Mouse (Mus musculus) midbrain, embryonic 12.5 days (tissue): ENCODE data around the gene Gm10643. TPM values are rescaled to one million over a fixed set of nuclear protein-coding genes. Genes with fewer than 3 reads are reported as not detected.
A peak's percentile ranks its signal among the peaks of the same experiment; 100 is the strongest.

Experiments
- ATAC-seq: fragments of 200-750 bp; cut with Nextera tagmentation; 2 replicates; pipeline ENCODE4 v1.8.0; 2017; ENCODE audit warnings: low read depth, moderate TSS enrichment, moderate library complexity; ENCODE audit not compliant: low FRiP score
- H3K27ac ChIP-seq: fragments of 300-500 bp; sonication (generic); replicated peaks from 2 replicates; pipeline ENCODE4 v1.5.1; 2016; ENCODE audit warnings: mild to moderate bottlenecking
- H3K27me3 ChIP-seq: fragments of 300-500 bp; sonication (generic); 2 replicates; pipeline ENCODE4 v1.6.1; 2016; ENCODE audit warnings: mild to moderate bottlenecking
- H3K36me3 ChIP-seq: fragments of 300-500 bp; sonication (generic); 2 replicates; pipeline ENCODE4 v1.6.1; 2016
- H3K4me1 ChIP-seq: fragments of 300-500 bp; sonication (generic); 2 replicates; pipeline ENCODE4 v1.6.1; 2016
- H3K4me2 ChIP-seq: fragments of 300-500 bp; sonication (generic); replicated peaks from 2 replicates; pipeline ENCODE4 v1.6.1; 2016; ENCODE audit warnings: mild to moderate bottlenecking, moderate library complexity
- H3K4me3 ChIP-seq: fragments of 300-500 bp; sonication (generic); 2 replicates; pipeline ENCODE4 v1.5.1; 2016; ENCODE audit warnings: mild to moderate bottlenecking
- H3K9ac ChIP-seq: fragments of 300-500 bp; sonication (generic); replicated peaks from 2 replicates; pipeline ENCODE4 v1.6.1; 2016; ENCODE audit warnings: mild to moderate bottlenecking, moderate library complexity
- H3K9me3 ChIP-seq: fragments of 300-500 bp; sonication (generic); 2 replicates; pipeline ENCODE4 v1.6.1; 2016; ENCODE audit warnings: mild to moderate bottlenecking
- WGBS: fragments of 180-500 bp; shearing (Covaris S2); methylation state at CpG from one replicate; pipeline ENCODE4 v1.1.7; 2016; 5-methylcytosine and 5-hydroxymethylcytosine counted together
- polyA plus RNA-seq: library from polyadenylated mRNA; unstranded; fragments of >200 nt; fragmentation: Nextera tagmentation; extraction: Ambion mirVana; gene quantifications from 2 replicates; pipeline ENCODE4 v1.2.1, GENCODE M21; 2016

Gm10643 gene
- polyA plus RNA-seq, 1 experiment from 2014 or later = 1.6 TPM

DNA sequence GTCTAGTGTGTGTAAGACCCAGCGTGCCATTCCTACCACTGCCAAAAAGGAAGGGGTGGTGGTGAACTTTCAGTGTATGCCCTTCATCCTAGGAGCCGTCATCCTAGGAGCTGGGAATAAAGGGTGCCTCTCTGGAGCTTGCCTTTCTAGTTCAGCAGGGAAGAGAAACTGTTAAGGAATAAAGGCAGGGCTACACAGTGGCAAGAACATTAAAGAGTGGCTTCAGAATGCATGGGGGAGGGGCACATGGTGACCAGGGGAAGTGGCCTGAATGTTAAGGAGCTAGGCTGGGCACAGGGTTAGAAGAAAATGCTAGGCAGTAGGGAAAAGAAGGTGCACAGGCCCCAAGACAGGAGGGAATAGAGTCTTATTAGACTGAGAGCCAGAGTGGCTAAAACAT lies 4.8 kb upstream of the Gm10643 start:
- H3K4me3 ChIP-seq = no peak overlapping the region
- H3K27ac ChIP-seq = no peak overlapping the region
- H3K36me3 ChIP-seq = no peaks in the 10 kb centered on the region
- H3K4me2 ChIP-seq = no peak overlapping the region
- H3K9ac ChIP-seq = no peak overlapping the region; the same call in 1 of the 2 replicates
- H3K27me3 ChIP-seq = no peaks in the 10 kb centered on the region
- 63% methylated on average over 2 of the region's 2 CpGs for WGBS
- H3K9me3 ChIP-seq = no peaks in the 10 kb centered on the region
- no peak for ATAC-seq
- H3K4me1 ChIP-seq = peaks cover 52% of the 10 kb centered on the region

GRCm38 (mm10) chr8:84069169-84069568 lies 4.2 kb upstream of the Gm10643 start:
- 42% methylated on average over 1 of the region's 1 CpGs for WGBS
- Histone ChIP-seq H3K27me3 (no peaks in the 10 kb centered on the region), H3K4me2 (no peak overlapping the region), H3K4me3 (no peak overlapping the region), H3K9me3 (no peaks in the 10 kb centered on the region), H3K9ac (0 out of 2 replicates have a peak overlapping the region, but pooled peaks have one; percentile 2), H3K27ac (no peak overlapping the region), H3K4me1 (peaks cover 52% of the 10 kb centered on the region), H3K36me3 (no peaks in the 10 kb centered on the region)
- no peak for ATAC-seq

GRCm38 (mm10) chr8:84068316-84069035 lies 3.5 kb upstream of the Gm10643 start:
- Histone ChIP-seq H3K27ac (no peak overlapping the region), H3K4me3 (no peak overlapping the region), H3K4me1 (peaks cover 47% of the 10 kb centered on the region), H3K9ac (peak overlapping the region; percentile 2; the same call in 1 of the 2 replicates), H3K4me2 (peak overlapping the region; percentile 51; the same call in 1 of the 2 replicates), H3K36me3 (no peaks in the 10 kb centered on the region), H3K9me3 (no peaks in the 10 kb centered on the region), H3K27me3 (no peaks in the 10 kb centered on the region)
- WGBS = 79% methylated on average over 12 of the region's 12 CpGs
- ATAC-seq = no peak

GRCm38 (mm10) chr8:84067911-84068310 lies 3.0 kb upstream of the Gm10643 start:
- no peak for ATAC-seq
- peak overlapping the region; percentile 51 for H3K4me2 ChIP-seq
- H3K27me3 ChIP-seq = no peaks in the 10 kb centered on the region
- no peak overlapping the region for H3K27ac ChIP-seq
- H3K4me3 ChIP-seq = peak overlapping the region; percentile 97
- H3K4me1 ChIP-seq = peaks cover 41% of the 10 kb centered on the region
- H3K9me3 ChIP-seq = no peaks in the 10 kb centered on the region
- no peak overlapping the region; the same call in 1 of the 2 replicates for H3K9ac ChIP-seq
- WGBS = 85% methylated on average over 7 of the region's 7 CpGs
- no peaks in the 10 kb centered on the region for H3K36me3 ChIP-seq

- Histone ChIP-seq H3K4me2 (peak overlapping the region; percentile 51), H3K4me1 (peaks cover 33% of the 10 kb centered on the region), H3K27me3 (no peaks in the 10 kb centered on the region), H3K27ac (peak overlapping the region; percentile 96), H3K9ac (peak overlapping the region; percentile 72), H3K36me3 (no peaks in the 10 kb centered on the region), H3K4me3 (peak overlapping the region; percentile 97), H3K9me3 (no peaks in the 10 kb centered on the region)
- peak; percentile 71 for ATAC-seq
- 1% methylated on average over 46 of the region's 58 CpGs for WGBS
These were observed 2.2 kb upstream of the Gm10643 start for GRCm38 (mm10) chr8:84067047-84067573.

DNA sequence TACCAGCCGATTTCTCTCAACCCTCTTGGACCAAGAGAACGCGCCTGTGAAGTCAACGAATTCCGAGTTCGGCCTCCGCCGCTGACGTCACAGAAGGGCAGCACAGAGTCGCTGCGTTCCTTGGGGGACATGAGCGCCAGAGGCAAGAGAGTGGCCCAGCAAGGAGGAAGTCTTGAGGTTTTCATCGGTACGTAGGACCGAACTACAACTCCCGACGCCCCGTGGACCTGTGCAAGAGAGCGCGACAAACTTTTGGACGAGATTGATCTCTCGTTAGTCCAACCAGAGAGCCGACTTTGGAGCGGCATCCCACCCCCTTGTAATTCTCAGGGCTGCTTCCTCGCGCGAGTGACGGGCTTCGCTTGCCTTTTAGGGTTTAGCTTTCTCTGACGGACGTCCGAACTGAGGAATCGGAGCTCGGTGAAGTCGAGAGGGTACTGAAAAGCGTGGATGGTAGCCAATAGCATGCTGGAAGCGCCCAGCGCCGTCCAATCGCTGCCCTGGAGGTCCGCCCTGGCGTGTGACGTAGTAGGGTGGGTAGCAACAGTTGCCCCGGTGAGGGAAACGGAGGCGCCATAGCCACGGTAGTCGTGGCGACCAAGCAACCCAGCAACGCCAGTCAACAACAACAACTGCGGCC lies 1.5 kb upstream of the Gm10643 start, which contains the start of gene Rfx1:
TSS of gene Rfx1 (plus strand) at position 544 of the 640 bp plus-strand sequence.
- no peaks in the 10 kb centered on the region for H3K27me3 ChIP-seq
- no peaks in the 10 kb centered on the region for H3K9me3 ChIP-seq
- H3K4me3 ChIP-seq = peak within 1 kb of the TSS; percentile 97
- H3K27ac ChIP-seq = peak within 1 kb of the TSS; percentile 96
- no peaks in the 10 kb centered on the region for H3K36me3 ChIP-seq
- 0% methylated on average over 51 of the region's 51 CpGs for WGBS
- H3K4me2 ChIP-seq = peak within 1 kb of the TSS; percentile 60
- H3K4me1 ChIP-seq = peaks cover 30% of the 10 kb centered on the region
- peak within 1 kb of the TSS; percentile 72 for H3K9ac ChIP-seq
- ATAC-seq = peak; percentile 99

DNA sequence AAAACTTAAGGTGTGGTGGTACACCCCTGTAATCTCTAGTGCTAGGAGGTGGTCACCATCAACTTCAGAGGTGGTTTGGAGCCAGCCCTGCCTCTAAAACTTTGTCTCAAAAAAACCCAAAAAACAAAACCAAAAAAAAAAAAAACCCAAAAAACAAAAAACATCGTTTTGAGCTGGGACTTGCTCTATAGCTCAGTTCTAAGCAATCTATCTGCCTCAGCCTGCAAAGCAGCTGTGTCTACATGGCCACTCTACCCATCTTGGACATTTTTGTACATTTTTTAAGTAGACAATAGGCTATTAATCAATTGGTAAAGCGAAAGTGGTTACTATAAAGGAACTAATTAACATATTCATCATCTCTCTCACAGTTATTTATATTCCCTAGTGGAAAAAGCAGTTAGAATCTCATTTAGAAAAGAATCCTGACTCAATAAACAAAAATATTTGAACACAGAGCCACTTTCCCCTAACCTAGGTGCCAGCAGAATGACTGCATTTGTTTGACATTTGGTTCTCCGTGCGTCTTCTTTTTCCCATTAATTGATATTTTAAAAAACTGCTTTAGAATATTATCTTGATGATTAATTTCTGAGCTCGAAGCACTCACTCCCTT lies 628 bp upstream of the Gm10643 start:
- H3K4me3 ChIP-seq = peak overlapping the region; percentile 97
- 28% methylated on average over 5 of the region's 5 CpGs for WGBS
- H3K4me2 ChIP-seq = peak overlapping the region; percentile 60
- H3K9ac ChIP-seq = peak overlapping the region; percentile 48
- peaks cover 30% of the 10 kb centered on the region for H3K4me1 ChIP-seq
- no peaks in the 10 kb centered on the region for H3K36me3 ChIP-seq
- H3K9me3 ChIP-seq = no peaks in the 10 kb centered on the region
- H3K27ac ChIP-seq = peak overlapping the region; percentile 60; the same call in 1 of the 2 replicates
- no peaks in the 10 kb centered on the region for H3K27me3 ChIP-seq
- ATAC-seq = no peak

GRCm38 (mm10) chr8:84063861-84064610 lies 901 bp downstream of the Gm10643 start:
- Histone ChIP-seq H3K9me3 (no peaks in the 10 kb centered on the region), H3K4me1 (peaks cover 16% of the 10 kb centered on the region), H3K4me2 (no peak overlapping the region), H3K36me3 (no peaks in the 10 kb centered on the region), H3K27ac (no peak overlapping the region), H3K27me3 (no peaks in the 10 kb centered on the region), H3K9ac (no peak overlapping the region), H3K4me3 (no peak overlapping the region)
- no peak for ATAC-seq
- WGBS = 76% methylated on average over 8 of the region's 8 CpGs

- no peak for ATAC-seq
- no peak overlapping the region for H3K27ac ChIP-seq
- H3K9me3 ChIP-seq = no peaks in the 10 kb centered on the region
- no peaks in the 10 kb centered on the region for H3K27me3 ChIP-seq
- H3K4me1 ChIP-seq = no peaks in the 10 kb centered on the region
- H3K4me2 ChIP-seq = no peak overlapping the region
- no peak overlapping the region for H3K9ac ChIP-seq
- 92% methylated on average over 2 of the region's 2 CpGs for WGBS
- no peak overlapping the region for H3K4me3 ChIP-seq
- H3K36me3 ChIP-seq = no peaks in the 10 kb centered on the region
These were observed 4.7 kb downstream of the Gm10643 start for GRCm38 (mm10) chr8:84060245-84060644.

DNA sequence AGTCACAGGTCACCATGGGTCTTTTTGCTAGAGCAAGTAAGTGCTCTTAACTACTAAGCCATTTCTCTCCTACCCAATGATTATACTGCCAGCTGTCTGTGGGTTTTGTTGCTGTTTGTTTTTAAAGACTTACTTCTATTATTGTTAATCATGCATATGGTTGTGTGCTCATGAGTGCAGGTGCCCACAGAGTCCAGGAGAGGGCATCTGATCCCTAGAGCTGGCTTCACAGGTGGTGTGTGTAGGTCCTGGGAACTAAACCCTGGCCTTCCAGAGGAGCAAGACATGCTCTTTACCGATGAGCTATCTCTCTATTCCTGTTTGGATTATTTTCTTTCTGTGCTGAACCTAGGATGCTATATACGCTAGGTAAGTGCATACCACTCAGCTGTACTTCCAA lies 5.7 kb downstream of the Gm10643 start:
- no peak for ATAC-seq

GRCm38 (mm10) chr8:84057827-84058226 lies 7.1 kb downstream of the Gm10643 start:
- Histone ChIP-seq H3K27me3 (0 out of 2 replicates have a peak, but pooled peaks cover 3% of the 10 kb centered on the region), H3K4me2 (no peak overlapping the region), H3K27ac (no peak overlapping the region), H3K4me1 (no peaks in the 10 kb centered on the region), H3K9me3 (no peaks in the 10 kb centered on the region), H3K9ac (no peak overlapping the region), H3K36me3 (no peaks in the 10 kb centered on the region), H3K4me3 (no peak overlapping the region)
- WGBS = 100% methylated on average over 1 of the region's 1 CpGs
- ATAC-seq = no peak

More for the DNA sequence above, 5.7 kb downstream of the Gm10643 start:
- Histone ChIP-seq H3K36me3 (no peaks in the 10 kb centered on the region), H3K4me1 (no peaks in the 10 kb centered on the region), H3K4me2 (no peak overlapping the region), H3K27me3 (no peaks in the 10 kb centered on the region), H3K9me3 (no peaks in the 10 kb centered on the region), H3K4me3 (no peak overlapping the region), H3K27ac (no peak overlapping the region), H3K9ac (no peak overlapping the region)
- 91% methylated on average over 2 of the region's 2 CpGs for WGBS
